Mouse (Mus musculus) heart, adult 11 months (tissue): Measurements from ENCODE around the gene Nbea.

Source experiments
- DNase-seq: peaks from one replicate; pipeline ENCODE4 v3.0.0; 2022

Nbea gene

DNA sequence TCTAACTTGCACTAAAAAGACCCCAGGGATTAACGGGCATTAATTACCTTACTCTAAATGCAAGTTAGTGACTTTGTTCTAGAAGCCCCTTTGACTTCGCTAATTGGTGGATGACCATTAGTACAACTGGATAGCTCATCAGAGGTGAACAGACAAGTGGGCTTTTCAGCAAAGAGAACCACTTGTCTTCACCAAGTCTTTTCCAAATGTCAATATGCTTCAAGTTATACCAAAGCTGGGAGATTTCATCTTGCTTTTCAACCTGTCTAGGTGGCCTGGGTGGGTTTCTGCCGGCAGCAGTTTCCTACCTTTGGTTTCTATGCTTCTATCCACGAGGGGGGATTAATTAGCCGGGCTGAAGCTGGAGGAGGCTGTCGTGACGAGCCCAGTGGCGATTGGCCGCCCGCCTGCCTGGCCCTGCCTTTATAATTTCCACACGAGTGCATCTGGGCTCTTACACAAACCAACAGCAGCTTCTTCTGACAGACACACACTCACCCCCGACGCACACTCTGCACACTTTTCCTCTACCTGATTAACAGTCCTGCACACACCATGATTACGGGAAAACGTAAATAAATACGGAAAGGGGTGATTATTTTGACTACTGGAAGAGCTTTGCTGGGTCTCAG is 401.3 kb downstream of the Nbea start, which contains the start of gene Mab21l1:
Mab21l1 (plus strand) TSS at position 455 of the 632 bp plus-strand sequence.
- DNase-seq = peak; percentile 89

DNA sequence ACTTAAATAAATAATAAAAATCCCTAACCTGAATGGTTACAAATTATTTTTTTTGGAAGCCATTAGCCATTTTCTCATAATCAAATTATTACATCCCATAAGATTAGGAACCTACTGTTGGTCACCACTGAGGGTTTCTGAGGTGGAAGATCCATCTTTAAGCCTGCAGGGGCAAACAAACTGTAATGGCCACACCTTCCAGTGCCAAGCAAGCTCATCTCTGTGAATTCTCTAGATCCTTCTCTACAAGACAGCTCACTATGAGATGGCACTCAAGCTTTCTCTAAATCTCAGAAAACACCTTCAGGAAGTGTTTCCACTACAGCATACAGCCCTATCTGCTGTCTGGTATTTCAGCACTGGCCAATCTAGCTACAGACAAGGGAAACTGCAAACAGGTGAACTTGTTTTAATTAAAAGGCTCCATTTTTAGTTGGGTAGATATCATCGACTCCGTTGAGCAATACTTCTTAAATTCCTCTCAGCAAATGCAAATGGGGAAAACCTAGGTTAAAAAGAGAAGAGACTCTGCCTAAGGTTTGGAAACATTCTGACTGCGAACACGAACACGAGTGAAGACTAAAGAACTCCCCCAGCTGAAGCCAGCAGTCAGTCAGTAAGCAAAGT is 402.0 kb downstream of the Nbea start:
- DNase-seq = peak; percentile 24

DNA sequence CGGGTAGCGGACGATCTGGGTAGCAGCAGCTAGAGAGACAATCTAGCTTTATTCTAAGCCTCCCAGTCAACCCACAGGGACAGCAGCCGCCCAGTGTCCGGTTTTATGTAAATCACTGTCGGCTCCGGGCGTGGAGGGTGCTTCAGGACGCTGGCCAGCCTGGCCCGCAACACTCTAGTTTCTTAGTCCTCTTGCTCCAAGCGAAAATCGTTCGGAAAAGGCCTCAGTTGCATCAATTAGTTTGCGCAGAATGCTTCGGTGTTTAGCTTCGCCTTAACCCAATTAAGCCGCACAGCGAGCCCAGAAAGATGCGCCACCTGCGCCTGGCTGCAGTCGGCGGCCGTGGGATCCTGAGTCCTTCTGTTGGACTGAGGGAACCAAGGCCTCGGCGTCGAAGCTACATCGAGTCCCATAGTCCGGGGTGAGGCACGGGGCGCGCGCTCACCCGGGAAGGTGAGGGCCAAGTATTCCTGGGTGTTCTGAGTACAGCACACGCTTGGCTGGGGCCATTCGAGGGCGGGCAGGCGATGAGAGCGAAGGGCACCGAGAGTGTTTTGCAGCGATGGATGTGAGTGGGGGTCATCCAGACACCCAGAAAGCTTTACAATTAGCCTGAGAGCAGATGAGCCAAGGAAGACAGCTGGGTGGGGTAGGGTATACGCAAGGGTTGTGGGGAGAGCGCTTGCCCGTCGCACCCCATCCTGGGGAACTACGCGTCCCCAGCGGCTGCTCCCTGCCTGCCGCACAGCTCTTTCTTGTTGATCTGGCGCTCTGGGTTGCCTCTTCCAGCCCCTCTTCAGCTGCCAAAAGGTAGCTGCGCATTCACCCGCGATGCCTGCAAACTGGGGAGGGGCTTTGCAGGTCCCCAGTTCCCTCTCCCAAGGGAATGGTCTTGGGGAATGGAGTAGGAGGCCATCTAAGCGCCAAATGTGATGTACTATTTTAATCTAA is 403.1 kb downstream of the Nbea start:
- DNase-seq = peak; percentile 85

DNA sequence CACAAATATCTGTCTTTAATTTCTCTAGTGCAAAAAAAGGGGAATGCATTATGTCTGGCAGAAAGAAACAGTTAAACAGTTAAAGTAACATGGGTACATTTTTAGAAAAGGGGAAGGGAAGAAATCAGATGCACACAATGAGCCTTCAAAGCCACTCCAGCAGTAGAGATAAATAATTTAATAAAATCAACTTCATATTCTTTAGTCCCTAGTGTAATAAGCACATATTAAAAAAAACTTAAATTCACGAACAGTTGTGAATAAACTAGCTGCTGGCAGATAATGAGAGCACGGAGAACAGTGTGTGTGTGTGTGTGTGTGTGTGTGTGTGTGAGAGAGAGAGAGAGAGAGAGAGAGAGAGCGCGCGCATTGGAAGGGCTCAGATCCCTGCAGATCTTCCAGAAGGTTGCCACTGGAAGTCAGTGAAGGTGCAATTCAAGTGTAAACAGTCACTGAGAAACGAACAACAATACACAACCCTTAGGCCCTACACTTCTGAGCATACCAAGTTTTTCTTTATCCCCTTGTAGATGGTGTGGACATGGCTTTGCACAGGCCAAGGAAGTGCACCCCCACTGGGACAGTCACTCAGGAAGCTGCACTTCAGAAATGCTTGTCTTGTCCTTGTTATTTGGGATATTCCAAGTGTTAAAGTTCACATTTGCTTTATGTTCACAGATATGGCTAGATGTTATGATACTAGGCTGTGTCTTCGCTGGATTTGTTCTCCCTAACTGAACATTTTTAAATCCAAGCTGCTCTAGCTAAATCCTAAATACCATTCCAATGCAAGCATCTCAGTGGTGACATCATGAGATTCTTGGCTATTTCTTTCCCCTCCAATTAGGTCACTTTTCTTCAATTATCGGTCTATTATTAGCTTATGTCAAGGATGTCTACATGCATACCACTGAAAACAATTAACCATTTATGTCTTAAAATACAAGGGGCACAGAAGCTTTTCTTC is 404.5 kb downstream of the Nbea start:
- DNase-seq = peak; percentile 77

DNA sequence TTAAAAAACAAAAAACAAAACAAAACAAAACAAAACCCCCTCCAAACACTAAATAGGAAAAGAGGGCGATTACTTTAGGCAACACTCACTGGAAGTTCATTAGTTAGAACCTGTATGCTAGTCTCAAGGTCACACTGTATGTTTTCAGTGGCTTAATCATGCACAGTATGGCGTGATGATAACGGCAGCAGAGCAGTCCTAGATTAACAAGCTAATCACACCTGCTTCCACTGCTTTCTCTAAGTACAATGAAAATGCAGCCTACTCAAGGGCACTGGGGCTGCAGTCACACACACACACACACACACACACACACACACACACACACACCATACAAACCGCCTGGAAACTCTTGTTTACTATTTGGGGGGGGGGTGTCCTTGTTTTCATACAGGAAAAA is 406.0 kb downstream of the Nbea start:
- peak; percentile 1 for DNase-seq

DNA sequence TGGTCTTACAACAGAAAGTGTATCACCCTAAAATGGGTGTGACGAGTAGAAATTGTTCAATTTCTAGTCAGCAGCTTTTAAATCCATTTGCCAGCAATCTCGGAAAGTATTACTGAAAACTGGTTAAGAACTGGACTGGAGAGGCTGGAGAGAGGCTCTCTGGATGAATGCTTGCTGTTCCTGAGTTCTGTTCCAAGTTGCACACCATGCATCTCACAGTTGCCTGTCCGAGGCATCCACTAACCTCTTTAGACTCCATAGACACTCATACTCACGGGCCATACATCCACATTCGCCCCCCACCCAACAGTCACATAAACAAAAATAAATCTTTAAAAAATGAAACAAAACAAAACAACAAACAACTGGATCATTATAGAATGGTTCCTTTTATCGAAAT is 407.7 kb downstream of the Nbea start:
- no peak for DNase-seq

DNA sequence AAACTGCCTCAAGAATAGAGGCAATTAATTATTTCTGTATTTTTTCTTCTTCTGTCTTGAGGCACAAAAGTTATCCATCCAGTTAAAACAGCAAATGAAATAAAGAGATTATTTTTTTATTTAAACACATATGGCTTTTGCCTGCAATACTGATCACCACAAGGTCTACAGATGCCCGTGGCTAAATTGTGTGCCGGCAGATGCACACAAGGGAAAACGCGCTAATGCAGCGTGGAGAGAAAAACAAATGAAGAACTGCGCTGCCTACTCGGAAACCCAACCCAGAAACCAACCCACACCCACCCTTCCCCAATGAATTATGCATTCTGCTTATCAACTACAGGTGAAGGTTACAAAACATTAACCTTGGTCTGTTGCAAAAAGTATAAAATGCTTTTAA is 408.3 kb downstream of the Nbea start:
- peak; percentile 19 for DNase-seq

DNA sequence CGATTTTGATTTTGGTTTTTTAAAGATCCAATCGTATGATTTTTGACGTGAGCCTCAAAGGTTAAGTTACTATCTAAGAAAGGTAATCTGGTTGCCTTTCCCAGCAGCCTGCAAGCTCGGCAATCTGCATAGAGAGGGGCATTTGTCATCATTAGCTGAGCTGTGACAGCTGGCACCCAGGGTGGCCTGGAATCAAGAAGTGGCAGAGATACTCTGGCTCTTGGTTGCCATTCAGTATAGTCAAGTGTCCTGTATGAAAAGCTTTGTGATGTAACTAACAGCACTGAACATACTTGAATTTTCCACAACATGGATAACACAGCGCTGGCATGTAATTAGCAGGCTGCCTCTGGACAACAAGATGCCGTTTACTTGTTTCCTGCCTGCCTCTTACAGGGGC is 409.3 kb downstream of the Nbea start:
- DNase-seq = peak; percentile 24

DNA sequence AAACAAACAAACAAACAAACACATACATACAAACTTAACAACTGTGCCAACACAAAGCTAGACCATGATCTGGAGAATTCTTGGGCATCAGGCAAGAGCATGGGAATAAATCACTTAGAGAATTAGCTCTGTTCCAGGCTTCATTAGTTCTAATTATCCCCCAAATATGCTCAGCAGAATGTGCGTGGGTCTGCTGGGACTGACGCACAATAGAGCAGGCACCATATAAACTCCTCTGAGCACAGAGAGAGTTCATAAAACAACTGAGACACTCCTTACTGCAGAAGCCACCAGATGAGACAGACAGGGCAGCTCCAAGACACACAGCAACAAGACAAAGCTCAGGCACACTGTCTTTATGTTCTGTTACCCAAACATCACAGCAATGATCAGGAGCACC is 414.2 kb downstream of the Nbea start:
- DNase-seq = no peak

DNA sequence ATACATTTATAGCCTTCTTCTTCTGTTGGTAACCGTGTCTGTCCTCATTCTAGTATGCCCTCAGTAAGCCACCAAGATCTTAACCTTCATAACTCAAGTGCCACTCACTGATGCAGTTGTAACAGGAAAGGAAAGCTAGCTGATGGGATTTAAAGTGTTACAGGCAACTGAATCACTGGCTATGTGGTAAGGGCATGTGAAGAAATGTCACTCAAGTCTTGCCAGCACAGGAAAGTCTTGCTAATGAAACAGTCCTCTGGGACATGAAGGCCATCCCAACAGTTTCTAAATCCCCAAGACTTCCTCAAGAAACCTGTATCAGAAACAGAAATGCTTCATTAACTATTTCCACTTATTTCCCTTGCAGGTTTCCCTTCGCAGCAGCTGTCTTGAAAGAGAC is 414.8 kb downstream of the Nbea start:
- no peak for DNase-seq

DNA sequence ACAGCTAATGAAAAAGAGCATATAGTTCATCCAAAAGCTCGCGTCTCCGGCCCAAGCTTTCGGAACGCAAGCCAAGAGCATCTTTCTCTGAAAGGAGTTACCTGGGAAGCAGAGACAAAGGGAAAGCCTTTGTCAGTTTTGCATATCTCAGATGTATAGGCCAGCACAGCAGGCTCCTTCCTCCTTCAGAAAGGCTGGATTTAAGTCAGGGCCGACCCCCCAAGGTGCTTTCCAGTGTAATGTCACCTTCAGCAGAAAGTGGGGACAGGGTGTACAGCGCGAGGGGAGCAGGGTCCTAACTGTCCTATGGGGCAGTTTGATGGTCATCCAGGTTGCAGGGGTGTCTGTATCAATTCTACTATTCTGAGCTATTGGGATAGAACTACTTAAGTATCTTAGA is 419.9 kb downstream of the Nbea start:
- DNase-seq = peak; percentile 61

DNA sequence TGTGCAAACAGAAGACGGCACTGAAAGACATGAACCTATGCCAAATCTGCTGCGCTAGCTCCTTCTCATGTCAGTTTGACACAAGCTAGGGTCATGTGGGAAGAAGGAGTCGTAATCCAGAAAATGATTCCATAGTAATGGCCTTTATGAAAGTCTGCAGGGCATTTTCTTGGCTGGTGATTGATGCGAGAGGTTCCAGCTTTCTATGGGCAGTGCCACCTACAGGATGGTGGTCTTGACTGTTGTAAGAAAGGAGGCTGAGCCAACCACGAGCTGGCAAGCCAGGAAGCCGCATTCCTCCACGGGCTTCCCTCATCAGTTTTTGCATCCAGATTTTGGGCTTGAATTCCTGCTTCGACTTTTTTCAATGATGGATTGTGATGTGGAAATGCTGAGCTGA is 425.2 kb downstream of the Nbea start:
- peak; percentile 72 for DNase-seq

DNA sequence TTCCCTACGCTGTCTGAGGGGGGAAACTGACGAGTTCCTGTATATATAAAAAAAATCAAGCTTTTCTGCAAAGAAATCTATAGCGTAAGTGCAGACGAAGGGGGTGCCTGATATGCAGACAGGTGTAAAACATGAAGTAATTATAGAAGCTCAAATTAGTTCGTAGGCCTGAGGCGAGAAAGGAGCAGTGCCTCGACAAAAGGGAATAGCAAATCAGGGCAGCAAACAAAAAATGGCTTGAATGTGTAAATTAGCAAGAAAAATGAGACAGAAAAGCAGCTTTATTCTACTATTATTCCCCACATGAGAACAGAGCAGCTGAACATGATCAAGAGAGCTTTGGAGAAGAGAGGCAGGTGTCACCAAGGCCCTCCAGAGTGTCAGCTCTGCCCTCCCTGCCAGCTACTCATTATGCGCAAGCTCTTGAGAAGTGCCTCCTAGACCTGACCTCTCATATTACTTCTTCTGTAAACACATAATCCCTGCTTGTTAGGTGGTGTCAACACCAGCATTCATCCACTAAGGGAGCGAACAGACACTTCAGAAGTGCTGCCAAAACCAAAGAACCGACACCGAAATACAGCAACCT is 426.8 kb downstream of the Nbea start:
- DNase-seq = peak; percentile 72

DNA sequence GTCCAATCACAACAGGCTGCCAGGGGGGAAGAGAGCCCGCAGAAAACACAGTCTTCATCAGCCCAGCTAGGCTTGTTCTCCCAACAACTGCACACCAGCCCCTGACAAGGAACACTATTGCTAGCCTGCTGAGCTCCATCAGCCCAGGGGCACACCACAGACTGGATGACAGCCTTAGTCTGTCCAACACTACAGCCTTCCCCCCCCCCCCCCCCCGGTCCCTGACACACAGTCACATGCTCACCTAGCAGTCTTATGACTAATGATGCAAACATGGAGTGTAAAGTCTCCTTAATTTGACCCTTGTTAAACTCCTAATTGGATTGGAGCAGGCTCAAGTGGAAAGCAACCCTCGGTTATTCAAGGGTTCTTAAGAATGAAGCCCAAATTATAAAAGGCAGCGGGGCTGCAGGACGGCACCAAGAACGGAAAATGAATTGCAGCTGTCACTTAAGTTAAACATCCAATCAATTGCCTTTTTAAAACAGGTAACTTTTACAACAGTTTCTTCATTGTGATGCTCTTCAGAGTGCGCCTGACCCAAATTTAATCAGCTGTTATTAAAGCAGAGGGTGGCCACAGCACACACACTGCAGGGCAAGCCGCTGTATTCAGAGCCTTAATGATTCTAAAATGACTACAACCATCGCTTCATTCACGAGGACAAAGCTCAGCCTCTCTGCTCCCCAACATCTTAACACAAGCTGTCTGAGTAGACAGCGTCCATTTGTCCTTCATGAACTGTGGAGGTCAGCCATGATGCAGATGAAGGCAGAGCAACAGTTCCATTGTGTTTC is 427.5 kb downstream of the Nbea start:
- peak; percentile 63 for DNase-seq

DNA sequence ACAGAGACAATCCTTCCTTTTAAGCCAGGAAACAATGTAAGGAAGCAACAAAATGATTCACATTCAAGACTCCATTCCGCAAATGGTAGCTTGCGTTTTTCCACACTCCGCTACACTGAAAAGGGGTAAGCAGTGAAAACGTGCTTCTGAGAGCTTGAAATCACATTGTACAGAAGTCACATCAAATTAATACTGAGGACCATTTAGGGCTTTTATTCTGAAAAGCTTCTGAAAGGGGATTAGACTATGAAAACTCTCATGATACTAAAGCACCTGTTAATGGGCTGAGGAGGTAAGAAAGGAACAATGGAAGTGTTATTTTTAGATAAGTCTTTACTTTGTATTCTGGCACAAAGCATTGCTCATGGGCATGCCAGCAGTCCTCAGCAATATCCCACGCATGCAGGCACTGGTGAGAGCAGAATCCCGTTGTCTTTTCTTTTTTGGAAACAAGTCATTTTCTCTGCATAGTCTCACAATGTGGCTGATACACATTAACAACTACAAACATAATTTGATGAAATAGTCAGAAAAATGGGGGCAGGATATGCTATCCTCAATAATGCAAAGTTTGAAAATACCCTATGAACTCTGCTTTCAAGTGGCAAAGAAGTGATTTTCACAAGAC is 428.4 kb downstream of the Nbea start:
- peak; percentile 11 for DNase-seq

DNA sequence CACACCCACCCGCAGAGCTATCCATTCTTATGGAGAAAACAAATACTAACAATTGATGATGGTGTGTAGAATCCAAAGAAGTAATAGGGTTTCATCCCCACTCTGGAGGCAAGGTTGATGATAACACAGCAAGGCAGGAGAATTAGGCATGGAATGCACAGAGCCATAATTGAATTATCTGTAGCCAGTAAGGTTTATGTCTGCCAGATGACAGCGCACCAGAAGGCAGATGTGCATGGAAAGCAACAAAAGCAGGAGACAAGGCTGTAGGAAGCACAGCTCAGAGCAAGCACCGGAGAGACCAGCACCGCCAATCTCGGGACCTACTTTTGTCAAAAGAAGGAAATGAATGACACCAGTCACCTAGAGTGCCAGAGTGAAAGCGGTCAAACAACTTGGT is 429.6 kb downstream of the Nbea start:
- peak; percentile 37 for DNase-seq

DNA sequence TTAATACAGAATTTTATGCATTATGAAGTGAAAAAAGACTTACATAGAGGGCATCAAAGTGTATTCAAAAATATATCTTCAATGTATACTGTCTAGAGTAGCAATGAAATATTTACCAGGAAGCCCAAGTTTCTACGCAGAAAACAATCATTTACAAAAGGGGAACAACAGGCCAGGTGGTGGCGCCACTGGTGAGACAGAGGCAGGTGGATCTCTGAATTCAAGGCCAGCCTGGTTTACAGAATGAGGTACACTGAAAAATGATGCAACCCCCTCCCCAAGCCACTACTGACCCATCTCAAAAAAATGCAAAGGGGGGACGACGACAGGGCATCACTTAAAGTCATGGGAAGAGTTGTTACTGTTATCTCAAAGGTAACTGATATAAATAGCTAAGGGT is 430.9 kb downstream of the Nbea start:
- peak; percentile 24 for DNase-seq

DNA sequence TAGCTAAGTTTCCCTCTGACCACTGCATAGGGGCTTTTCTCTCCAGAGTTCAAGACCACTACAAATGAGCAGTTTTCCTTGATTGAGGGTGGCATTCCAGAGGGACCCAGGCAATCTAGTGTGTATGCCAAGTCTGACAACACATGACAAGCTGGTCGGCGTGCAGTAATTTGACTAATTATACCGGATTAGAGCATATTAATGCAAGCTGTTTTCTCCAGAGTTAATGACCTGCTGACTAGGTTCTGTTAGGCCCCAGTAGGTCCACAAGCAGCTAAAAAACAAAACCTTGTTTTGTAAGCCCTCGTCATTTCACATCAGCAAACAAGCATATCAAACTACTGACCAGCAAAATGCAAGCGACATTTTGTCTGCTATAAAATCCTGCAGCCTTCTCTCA is 432.1 kb downstream of the Nbea start:
- peak; percentile 37 for DNase-seq

DNA sequence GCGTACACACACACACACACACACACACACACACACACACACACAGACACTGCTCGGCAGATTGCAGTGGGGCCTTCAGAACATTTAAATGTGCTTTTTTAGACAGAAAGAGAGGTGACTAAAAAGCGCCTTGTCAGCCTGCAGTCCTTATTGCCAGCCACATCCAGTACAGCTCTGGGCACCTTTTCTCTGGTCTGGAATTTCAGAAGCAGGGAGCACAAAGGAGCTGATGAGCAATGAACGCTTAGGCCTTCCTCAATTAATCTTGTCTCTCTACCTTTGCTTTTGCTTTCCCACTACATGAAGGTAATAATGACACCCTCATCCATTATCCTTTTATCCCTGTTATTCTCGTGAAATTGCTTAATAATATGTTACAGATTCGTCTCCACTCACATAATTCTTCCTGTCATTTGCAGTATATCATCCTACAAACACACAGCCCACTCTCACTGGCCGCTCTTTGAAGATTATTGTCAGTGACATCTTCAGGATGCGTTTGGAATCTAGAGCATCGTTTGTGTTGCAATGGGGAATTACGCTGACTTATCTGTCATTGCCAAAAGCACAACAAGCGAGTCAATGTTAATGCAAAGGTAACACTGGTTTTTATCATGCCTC is 432.9 kb downstream of the Nbea start:
- DNase-seq = peak; percentile 15

DNA sequence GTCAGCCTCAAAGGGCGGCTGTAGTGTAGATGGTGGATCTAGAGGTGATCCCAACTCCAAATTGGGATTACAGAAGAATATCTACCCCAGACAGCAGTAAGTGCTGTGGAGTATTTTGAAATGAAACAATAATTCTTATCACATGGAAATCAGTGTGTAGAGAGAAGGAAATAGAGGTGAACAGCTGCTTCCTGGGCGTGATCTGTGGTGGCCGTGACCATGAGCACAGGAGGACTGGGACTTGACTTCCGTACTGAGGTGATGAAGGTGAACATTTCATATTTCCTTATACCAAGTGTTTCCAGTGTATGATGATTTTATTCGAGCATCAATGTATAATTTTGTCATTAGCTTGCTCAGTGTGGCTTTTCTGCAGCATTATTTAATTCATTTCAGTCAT is 439.6 kb downstream of the Nbea start:
- no peak for DNase-seq
